Mouse (Mus musculus): Measurements from ENCODE around the gene Lsm4.

The Lsm4 gene

DNA sequence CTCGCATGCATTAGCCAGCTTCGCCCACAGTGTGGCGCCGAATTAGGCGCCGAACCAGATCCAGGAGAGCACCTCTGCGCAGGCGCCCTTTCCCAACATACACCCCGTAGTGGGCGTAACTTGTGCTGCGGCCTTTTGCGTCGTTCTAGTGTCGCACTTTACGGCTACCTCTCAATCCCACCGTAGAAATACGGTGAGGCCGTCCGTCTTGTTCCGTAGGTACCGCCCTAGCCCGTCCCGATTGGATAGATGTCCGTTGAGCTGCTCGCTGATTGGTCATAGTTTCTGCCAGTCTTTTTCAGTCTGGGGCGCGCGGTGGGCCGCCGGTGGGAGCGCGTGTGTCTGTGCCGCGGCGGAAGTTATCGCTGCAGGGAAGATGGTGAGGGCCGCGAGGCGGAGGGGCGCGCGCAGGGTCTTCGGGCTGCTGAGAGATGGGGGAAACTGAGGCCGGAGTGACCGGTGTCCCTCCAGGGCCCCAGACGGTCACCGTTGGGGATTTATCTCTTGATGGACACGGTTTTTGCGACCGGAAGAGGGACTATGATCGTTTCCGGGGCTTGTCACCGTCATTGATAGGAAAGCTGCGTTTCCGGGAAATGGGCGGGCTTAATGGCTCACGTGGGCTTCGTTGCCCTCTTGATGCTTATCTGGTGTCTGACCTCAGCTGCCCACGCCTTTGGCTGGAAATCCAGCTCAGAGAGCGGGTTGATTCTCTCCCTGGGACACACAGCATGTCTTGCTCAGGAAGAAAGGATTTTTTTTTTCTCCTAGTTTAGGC is at the start of gene Lsm4:
Gene Lsm4, plus strand, starts transcription at position 170 of the 778 bp plus-strand sequence.
- peak; percentile 97 to 99 for DNase-seq

DNA sequence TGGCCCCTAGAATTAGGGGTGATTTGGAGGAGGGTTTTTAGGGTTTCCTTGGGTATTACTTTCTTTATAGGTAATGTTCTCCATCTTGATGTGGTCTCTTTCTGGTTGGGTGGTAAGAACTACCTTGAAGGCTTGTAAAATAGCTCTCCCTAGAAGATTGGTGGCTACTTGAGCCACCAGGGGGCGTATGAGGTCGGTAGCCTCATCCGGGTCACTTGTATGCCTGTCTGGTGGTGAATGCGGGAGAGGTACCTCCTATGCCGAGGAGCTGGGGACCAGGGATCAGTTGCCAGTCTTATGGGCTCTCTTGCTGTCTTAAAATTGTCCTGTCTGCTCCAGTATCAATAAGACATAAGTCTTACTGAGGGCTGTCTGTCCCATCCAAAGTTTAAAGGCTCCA is 47.9 kb upstream of the Lsm4 start:
- DNase-seq, result peak; percentile 50 to 55

GRCm38 (mm10) chr8:70627041-70627440 is 46.0 kb upstream of the Lsm4 start:
- DNase-seq, result no peak

DNA sequence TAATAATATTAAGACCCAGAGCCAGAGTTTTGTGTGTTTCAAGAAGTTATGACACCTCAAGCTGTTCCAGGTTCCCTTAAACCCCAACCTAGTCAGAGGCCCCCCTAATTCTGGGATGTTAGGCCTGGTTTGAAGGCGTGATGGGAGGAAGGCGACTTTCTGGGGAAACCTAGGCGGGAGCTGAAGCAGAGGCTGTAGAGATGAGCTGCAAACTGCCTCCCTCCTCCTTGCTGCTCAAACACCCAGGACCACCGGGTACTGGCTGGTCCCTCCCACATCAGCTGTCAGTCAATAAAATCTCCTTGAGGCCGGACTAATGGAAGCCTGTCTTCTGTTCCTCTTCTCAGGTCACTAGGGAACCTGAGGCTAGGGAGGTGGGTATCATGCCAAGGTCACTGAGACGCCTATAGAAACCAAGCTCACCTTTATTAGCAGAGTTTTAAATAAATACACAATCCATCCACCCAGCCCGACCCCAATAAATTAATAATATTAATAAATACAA is 44.0 kb upstream of the Lsm4 start:
- DNase-seq, result no peak

- peak; percentile 92 to 94 for DNase-seq
Observed at GRCm38 (mm10) chr8:70629574-70630531, 43.2 kb upstream of the Lsm4 start.

- peak in 1 of 2 experiments; percentile 37 for DNase-seq
Observed at GRCm38 (mm10) chr8:70630532-70631381, 42.3 kb upstream of the Lsm4 start.

DNA sequence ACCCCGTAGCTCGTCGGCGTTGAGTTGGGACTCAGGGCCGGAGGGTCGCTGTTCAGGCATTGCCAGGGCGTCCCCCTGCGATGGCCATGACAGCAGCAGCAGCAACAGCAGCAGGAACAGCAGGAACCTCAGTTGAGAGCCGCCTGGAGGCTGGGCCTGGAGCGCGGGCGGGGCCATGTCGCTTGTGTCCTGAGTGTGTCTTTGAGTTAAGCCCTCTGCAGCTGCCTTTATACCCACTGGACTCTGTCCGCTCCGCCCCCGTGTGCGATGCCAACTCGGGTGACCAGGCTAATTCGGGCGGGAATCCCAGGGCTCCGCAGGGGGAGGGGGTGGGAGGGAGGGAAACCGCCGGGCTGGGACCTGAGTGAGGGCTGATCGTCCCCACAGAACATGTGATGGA is 41.6 kb upstream of the Lsm4 start:
- DNase-seq, result no peak

DNA sequence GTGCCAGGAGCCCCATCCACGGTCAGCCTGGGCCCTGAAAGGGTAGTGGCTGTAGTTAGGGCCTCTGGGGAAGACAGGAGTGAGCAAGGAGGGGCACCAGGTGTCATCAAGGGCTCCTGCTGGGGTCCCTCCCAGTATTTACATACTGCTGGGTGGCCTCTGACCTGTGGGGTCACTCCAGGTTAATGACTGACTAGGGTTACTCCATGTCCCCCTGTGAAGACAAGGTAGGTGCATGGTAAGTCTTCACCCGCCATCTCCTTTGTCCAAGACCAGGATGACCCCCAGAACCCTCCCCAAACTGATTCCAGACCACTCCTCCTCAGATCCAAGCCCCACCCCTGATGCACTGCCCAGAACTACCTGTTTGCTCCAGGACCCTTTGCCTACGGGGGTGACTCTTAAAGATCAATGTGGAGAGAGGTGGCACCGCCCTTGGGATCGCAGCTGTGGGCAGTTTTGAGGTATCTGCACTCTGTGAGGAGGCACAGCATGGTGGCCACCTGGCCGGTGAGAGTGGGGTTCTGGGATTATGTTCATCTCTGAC is 40.6 kb upstream of the Lsm4 start, which contains the start of gene Gdf15:
Gene Gdf15, minus strand, starts transcription at position 111 of the 547 bp plus-strand sequence.
- no peak for DNase-seq

DNA sequence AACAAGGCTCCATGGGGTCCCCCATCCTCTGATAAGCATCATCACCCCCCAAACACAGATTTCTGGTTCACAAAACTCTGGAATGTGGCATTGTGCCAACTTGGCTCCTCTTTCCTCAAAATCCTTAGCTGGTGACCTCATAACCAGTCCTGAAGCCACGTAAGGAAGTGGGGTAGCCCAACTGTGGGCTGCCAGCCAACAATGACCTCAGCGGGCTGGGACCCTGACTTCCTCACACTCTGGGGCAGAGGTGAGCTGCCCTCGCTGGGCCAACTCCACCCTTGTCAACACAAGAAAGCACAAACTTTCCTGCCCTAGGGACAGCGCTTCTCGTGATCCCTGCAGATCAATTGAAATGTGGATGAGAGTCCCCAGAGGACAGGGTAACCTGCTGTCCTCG is 39.0 kb upstream of the Lsm4 start:
- no peak for DNase-seq

GRCm38 (mm10) chr8:70635527-70635926 is 37.5 kb upstream of the Lsm4 start:
- DNase-seq, result no peak

GRCm38 (mm10) chr8:70636838-70637237 is 36.2 kb upstream of the Lsm4 start:
- DNase-seq, result no peak

- DNase-seq, result no peak
Observed at GRCm38 (mm10) chr8:70638752-70639151, 34.3 kb upstream of the Lsm4 start.

DNA sequence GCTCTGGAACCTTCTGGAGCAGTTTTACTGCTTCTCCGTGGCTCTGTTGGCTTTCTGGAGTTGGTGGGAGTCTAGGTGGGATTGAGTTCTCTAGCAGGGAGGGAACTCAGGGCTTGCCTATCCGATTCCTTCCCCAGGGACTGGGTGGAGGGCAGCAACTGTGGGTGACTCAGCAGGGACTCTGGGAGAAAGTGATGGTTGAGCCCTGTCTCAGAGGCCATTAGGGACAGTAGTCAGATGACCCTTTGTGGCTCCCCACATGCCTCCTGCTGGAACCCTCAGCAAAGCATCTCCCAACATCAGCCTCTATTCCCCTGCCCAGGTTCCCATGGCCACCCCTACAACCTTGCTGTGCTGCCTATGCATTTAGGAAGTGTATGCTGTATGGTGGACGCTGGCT is 30.0 kb upstream of the Lsm4 start:
- no peak for DNase-seq

DNA sequence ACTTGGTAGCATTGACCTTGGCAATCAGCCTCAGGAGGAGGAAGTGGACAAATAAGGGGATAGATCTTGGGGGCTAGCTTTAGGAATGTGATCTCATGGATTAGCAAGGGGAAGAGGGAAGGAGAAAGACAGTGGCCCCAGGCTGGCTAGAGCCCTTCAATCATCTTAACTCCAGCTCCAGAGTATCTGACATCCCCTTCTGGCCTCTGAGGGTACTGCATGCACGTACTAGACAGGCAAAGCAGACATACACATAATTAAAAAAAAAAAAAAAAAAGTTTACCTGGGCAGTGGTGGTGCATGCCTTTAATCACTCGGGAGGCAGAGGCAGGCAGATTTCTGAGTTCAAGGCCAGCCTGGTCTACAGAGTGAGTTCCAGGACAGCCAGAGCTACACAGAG is 29.0 kb upstream of the Lsm4 start:
- DNase-seq, result no peak

- DNase-seq, result no peak
Observed at GRCm38 (mm10) chr8:70645501-70646224, 27.4 kb upstream of the Lsm4 start.

GRCm38 (mm10) chr8:70646369-70646768 is 26.7 kb upstream of the Lsm4 start:
- no peak for DNase-seq

- DNase-seq, result no peak
Observed at GRCm38 (mm10) chr8:70646775-70647174, 26.3 kb upstream of the Lsm4 start.

GRCm38 (mm10) chr8:70647343-70648163 is 25.5 kb upstream of the Lsm4 start:
- no peak for DNase-seq

DNA sequence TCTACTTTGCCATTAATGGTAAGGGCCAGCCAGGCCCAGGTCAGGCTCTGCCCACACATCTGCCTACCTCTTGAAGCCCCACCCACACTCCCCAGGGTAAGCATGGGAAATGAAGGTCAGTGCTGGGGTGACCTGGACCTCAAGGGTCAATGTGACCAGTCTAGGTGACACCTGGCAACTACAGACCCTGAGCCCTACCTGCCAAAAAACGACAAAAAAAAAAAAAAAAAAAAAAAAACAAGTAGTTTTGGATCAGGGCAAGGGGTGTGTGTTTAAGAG is 24.9 kb upstream of the Lsm4 start:
- no peak for DNase-seq

DNA sequence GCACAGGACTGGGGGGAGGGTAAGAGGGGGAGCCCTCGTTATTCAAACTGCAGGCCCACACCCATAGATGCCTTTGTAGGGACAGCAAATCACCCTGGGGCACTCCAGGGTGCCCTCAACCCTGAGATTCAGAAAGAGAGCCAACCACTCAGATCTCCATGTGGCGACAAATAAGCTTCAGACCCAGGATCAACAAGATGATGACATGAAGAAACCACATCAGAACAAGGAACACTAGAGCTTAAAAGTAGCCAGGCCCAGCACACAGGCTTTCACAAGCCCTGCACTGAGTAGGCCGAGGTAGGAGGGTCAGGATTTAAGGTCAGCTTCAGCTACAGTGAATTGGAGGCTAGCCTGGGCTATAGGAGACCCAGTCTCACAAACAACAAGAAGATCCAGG is 24.1 kb upstream of the Lsm4 start:
- no peak for DNase-seq

DNA sequence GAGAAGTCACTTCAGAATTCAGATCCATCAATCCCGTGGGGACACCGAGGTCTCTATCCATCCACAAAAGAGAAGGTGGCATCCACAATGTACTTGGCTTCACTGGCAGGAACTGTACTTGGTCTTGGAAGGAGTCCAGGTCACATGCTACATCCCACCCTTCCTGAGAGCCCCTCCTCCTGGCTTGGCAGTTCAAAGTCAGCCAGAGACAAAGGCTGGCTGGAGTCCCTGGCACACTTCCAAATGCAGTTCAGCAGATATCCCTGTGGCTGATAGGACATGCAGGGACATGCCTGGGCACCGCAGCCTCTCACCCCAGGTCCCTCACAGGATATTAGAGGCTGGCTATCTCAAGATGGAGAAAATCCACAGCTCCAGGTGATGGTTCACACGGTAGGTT is 23.7 kb upstream of the Lsm4 start:
- no peak for DNase-seq
